Mouse (Mus musculus): ENCODE results near the gene Gm5447. TPM values are rescaled to one million over a fixed set of nuclear protein-coding genes. Genes with fewer than 3 reads are reported as not detected.

Gene Gm5447
- polyA plus RNA-seq, 1 experiment: 0.02 TPM

- no peak overlapping the region for H3ac ChIP-seq (ENCODE audit: control insufficient read depth, insufficient read length, low read depth)
- no peaks in the 10 kb centered on the region for H3K36me3 ChIP-seq (ENCODE audit: control insufficient read depth, insufficient read depth)
- H3K79me2 ChIP-seq (ENCODE audit: control insufficient read depth, insufficient read depth): peaks cover 11% of the 10 kb centered on the region
- H3K4me3 ChIP-seq (ENCODE audit: insufficient read depth, poor library complexity, severe bottlenecking): no peak overlapping the region
- TF ChIP-seq CTCF (IDR thresholded peaks at IDR 0.05; ENCODE audit: control insufficient read depth, insufficient read depth, insufficient read length) (no peak), FOSL1 (IDR thresholded peaks at IDR 0.05; ENCODE audit: insufficient read depth, low read length, poor library complexity, severe bottlenecking) (no peak), MYOD1 (IDR thresholded peaks at IDR 0.05; ENCODE audit: control insufficient read depth, insufficient read length, low read depth) (no peak), CEBPB (IDR thresholded peaks at IDR 0.05; ENCODE audit: low read depth) (no peak), MYOG (IDR thresholded peaks at IDR 0.05; ENCODE audit: control insufficient read depth, extremely low read depth, insufficient read length) (no peak), MAX (IDR thresholded peaks at IDR 0.05) (no peak), USF1 (IDR thresholded peaks at IDR 0.05; ENCODE audit: low read depth) (no peak)
- peaks cover 5% of the 10 kb centered on the region for H3K79me3 ChIP-seq (ENCODE audit: low read depth)
- no peaks in the 10 kb centered on the region for H3K27me3 ChIP-seq (ENCODE audit: control insufficient read depth, insufficient read depth, insufficient read length)
Observed at GRCm38 (mm10) chr13:30953580-30953979, 20.4 kb upstream of the Gm5447 start.

GRCm38 (mm10) chr13:30960714-30961113 is 13.3 kb upstream of the Gm5447 start:
- Histone ChIP-seq H3K79me3 (ENCODE audit: low read depth) (peaks cover 10% of the 10 kb centered on the region), H3K27me3 (ENCODE audit: control insufficient read depth, insufficient read depth, insufficient read length) (no peaks in the 10 kb centered on the region), H3ac (ENCODE audit: control insufficient read depth, insufficient read length, low read depth) (no peak overlapping the region), H3K36me3 (ENCODE audit: control insufficient read depth, insufficient read depth) (peaks cover 5% of the 10 kb centered on the region), H3K79me2 (ENCODE audit: control insufficient read depth, insufficient read depth) (peaks cover 43% of the 10 kb centered on the region), H3K4me3 (ENCODE audit: insufficient read depth, poor library complexity, severe bottlenecking) (no peak overlapping the region)
- TF ChIP-seq CEBPB (IDR thresholded peaks at IDR 0.05; ENCODE audit: low read depth) (no peak), FOSL1 (IDR thresholded peaks at IDR 0.05; ENCODE audit: insufficient read depth, low read length, poor library complexity, severe bottlenecking) (no peak), MAX (IDR thresholded peaks at IDR 0.05) (no peak), MYOG (IDR thresholded peaks at IDR 0.05; ENCODE audit: control insufficient read depth, extremely low read depth, insufficient read length) (no peak), MYOD1 (IDR thresholded peaks at IDR 0.05; ENCODE audit: control insufficient read depth, insufficient read length, low read depth) (no peak), CTCF (IDR thresholded peaks at IDR 0.05; ENCODE audit: control insufficient read depth, insufficient read depth, insufficient read length) (no peak), USF1 (IDR thresholded peaks at IDR 0.05; ENCODE audit: low read depth) (no peak)

- peaks cover 49% of the 10 kb centered on the region for H3K79me2 ChIP-seq (ENCODE audit: control insufficient read depth, insufficient read depth)
- H3K4me3 ChIP-seq (ENCODE audit: insufficient read depth, poor library complexity, severe bottlenecking): no peak overlapping the region
Observed at GRCm38 (mm10) chr13:30961932-30962331, 12.1 kb upstream of the Gm5447 start.

DNA sequence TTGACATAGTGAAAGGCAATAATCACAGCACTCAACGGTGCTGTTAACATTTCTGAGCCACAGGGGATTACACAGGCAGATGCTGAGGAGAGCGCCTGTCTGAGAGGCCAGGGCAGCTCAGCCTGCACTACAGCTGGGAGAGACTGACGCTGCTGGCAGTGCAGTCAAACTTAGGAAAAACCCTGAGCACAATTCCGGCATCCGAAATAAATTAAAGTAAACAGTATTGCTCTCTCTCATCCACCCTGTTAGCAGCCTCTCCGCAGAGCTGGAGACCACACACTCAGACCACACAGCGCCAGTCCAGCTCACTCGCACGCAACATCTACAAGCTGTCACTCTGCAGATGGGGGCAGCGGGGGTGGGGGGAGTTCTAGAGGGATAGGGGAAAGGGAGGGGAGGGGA is 7.5 kb upstream of the Gm5447 start:
- H3K79me3 ChIP-seq (ENCODE audit: low read depth): peaks cover 25% of the 10 kb centered on the region
- no peak overlapping the region for H3ac ChIP-seq (ENCODE audit: control insufficient read depth, insufficient read length, low read depth)
- H3K79me2 ChIP-seq (ENCODE audit: control insufficient read depth, insufficient read depth): peaks cover 93% of the 10 kb centered on the region
- no peak overlapping the region for H3K4me3 ChIP-seq (ENCODE audit: insufficient read depth, poor library complexity, severe bottlenecking)
- no peaks in the 10 kb centered on the region for H3K36me3 ChIP-seq (ENCODE audit: control insufficient read depth, insufficient read depth)
- TF ChIP-seq MYOG (IDR thresholded peaks at IDR 0.05; ENCODE audit: control insufficient read depth, extremely low read depth, insufficient read length) (no peak), FOSL1 (IDR thresholded peaks at IDR 0.05; ENCODE audit: insufficient read depth, low read length, poor library complexity, severe bottlenecking) (no peak), MYOD1 (IDR thresholded peaks at IDR 0.05; ENCODE audit: control insufficient read depth, insufficient read length, low read depth) (no peak), MAX (IDR thresholded peaks at IDR 0.05) (no peak), USF1 (IDR thresholded peaks at IDR 0.05; ENCODE audit: low read depth) (no peak), CTCF (IDR thresholded peaks at IDR 0.05; ENCODE audit: control insufficient read depth, insufficient read depth, insufficient read length) (no peak), CEBPB (IDR thresholded peaks at IDR 0.05; ENCODE audit: low read depth) (no peak)
- H3K27me3 ChIP-seq (ENCODE audit: control insufficient read depth, insufficient read depth, insufficient read length): no peaks in the 10 kb centered on the region

More at GRCm38 (mm10) chr13:30961932-30962331, 12.1 kb upstream of the Gm5447 start:
- H3K27me3 ChIP-seq (ENCODE audit: control insufficient read depth, insufficient read depth, insufficient read length): no peaks in the 10 kb centered on the region
- H3K36me3 ChIP-seq (ENCODE audit: control insufficient read depth, insufficient read depth): peaks cover 5% of the 10 kb centered on the region
- H3K79me3 ChIP-seq (ENCODE audit: low read depth): peaks cover 12% of the 10 kb centered on the region
- TF ChIP-seq USF1 (IDR thresholded peaks at IDR 0.05; ENCODE audit: low read depth): no peak
- TF ChIP-seq CTCF (IDR thresholded peaks at IDR 0.05; ENCODE audit: control insufficient read depth, insufficient read depth, insufficient read length): no peak
- TF ChIP-seq CEBPB (IDR thresholded peaks at IDR 0.05; ENCODE audit: low read depth): no peak
- TF ChIP-seq MYOD1 (IDR thresholded peaks at IDR 0.05; ENCODE audit: control insufficient read depth, insufficient read length, low read depth): no peak
- no peak overlapping the region for H3ac ChIP-seq (ENCODE audit: control insufficient read depth, insufficient read length, low read depth)

GRCm38 (mm10) chr13:30968311-30968710 is 5.7 kb upstream of the Gm5447 start:
- H3K4me3 ChIP-seq (ENCODE audit: insufficient read depth, poor library complexity, severe bottlenecking): no peak overlapping the region
- no peaks in the 10 kb centered on the region for H3K27me3 ChIP-seq (ENCODE audit: control insufficient read depth, insufficient read depth, insufficient read length)
- H3K79me2 ChIP-seq (ENCODE audit: control insufficient read depth, insufficient read depth): peaks cover 94% of the 10 kb centered on the region
- H3K79me3 ChIP-seq (ENCODE audit: low read depth): peaks cover 33% of the 10 kb centered on the region
- no peaks in the 10 kb centered on the region for H3K36me3 ChIP-seq (ENCODE audit: control insufficient read depth, insufficient read depth)
- no peak overlapping the region for H3ac ChIP-seq (ENCODE audit: control insufficient read depth, insufficient read length, low read depth)
- no peak for TF ChIP-seq MYOG (IDR thresholded peaks at IDR 0.05; ENCODE audit: control insufficient read depth, extremely low read depth, insufficient read length)
- no peak for TF ChIP-seq MYOD1 (IDR thresholded peaks at IDR 0.05; ENCODE audit: control insufficient read depth, insufficient read length, low read depth)
- TF ChIP-seq CTCF (IDR thresholded peaks at IDR 0.05; ENCODE audit: control insufficient read depth, insufficient read depth, insufficient read length): no peak
- no peak for TF ChIP-seq CEBPB (IDR thresholded peaks at IDR 0.05; ENCODE audit: low read depth)
- no peak for TF ChIP-seq FOSL1 (IDR thresholded peaks at IDR 0.05; ENCODE audit: insufficient read depth, low read length, poor library complexity, severe bottlenecking)
- TF ChIP-seq USF1 (IDR thresholded peaks at IDR 0.05; ENCODE audit: low read depth): no peak
- TF ChIP-seq MAX (IDR thresholded peaks at IDR 0.05): no peak

DNA sequence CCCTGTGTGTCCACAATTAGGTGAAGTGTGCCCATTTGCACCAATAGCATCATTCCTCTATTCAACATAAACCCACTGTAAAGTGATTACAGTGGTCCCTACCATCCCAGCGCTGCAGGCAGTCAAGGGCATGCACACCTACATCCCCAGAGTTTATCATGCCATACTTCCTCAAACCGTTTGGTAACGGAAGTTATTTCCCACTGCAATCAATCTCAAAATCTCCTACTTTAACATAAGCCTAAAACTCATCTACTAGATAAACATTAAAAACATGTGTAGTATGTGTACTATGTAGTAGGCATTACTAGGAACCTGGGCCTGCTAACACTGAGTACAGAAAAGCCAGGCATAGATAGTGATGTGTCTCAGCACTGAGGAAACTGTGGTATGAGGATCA is 3.0 kb upstream of the Gm5447 start:
- H3K4me3 ChIP-seq (ENCODE audit: insufficient read depth, poor library complexity, severe bottlenecking): no peak overlapping the region
- no peaks in the 10 kb centered on the region for H3K36me3 ChIP-seq (ENCODE audit: control insufficient read depth, insufficient read depth)
- H3K79me3 ChIP-seq (ENCODE audit: low read depth): peaks cover 33% of the 10 kb centered on the region
- TF ChIP-seq MAX (IDR thresholded peaks at IDR 0.05): no peak
- no peak for TF ChIP-seq FOSL1 (IDR thresholded peaks at IDR 0.05; ENCODE audit: insufficient read depth, low read length, poor library complexity, severe bottlenecking)
- no peak for TF ChIP-seq CEBPB (IDR thresholded peaks at IDR 0.05; ENCODE audit: low read depth)
- no peak for TF ChIP-seq CTCF (IDR thresholded peaks at IDR 0.05; ENCODE audit: control insufficient read depth, insufficient read depth, insufficient read length)
- H3K79me2 ChIP-seq (ENCODE audit: control insufficient read depth, insufficient read depth): peaks cover 76% of the 10 kb centered on the region
- H3K27me3 ChIP-seq (ENCODE audit: control insufficient read depth, insufficient read depth, insufficient read length): no peaks in the 10 kb centered on the region
- H3ac ChIP-seq (ENCODE audit: control insufficient read depth, insufficient read length, low read depth): no peak overlapping the region

All from C2C12 (cell line).